In genomic region chr5:141574263-141574662, GRCm38 (mm10) we compare ENCODE assay signal across 10 mouse cellular contexts.
DNase-seq lines count a peak whose midpoint lies in the region; ATAC-seq and TF ChIP-seq lines count a peak whose summit lies in the region.
"Had no signal": no experiment of that assay in that cellular context is flagged by ENCODE, and none has a peak within 500 bp of the region (broad histone marks: within the 10 kb centered on the region; RNA-seq: fewer than 3 reads in every experiment).

No protein-coding gene starts in this region.

- WGBS in forebrain, postnatal 0 days: 77% methylated on average over 1 of the region's 1 CpGs
- 84% methylated on average over 1 of the region's 1 CpGs for WGBS in forebrain, embryonic 14.5 days
- 94% methylated on average over 1 of the region's 1 CpGs for WGBS in forebrain, embryonic 10.5 days

- no peaks in the 10 kb centered on the region for H3K9me3 ChIP-seq in forebrain, postnatal 0 days (ENCODE audit: low read length)
- H3K9me3 ChIP-seq in forebrain, embryonic 14.5 days (replicated peaks; ENCODE audit: control insufficient read depth, low read length): no peaks in the 10 kb centered on the region
- H3K9me3 ChIP-seq in forebrain, embryonic 10.5 days: no peaks in the 10 kb centered on the region
- H3K9me3 ChIP-seq: heart, embryonic 15.5 days; midbrain, embryonic 12.5 days had no signal

- no peak overlapping the region for H3K27ac ChIP-seq in forebrain, postnatal 0 days (ENCODE audit: low read depth, low read length)
- no peak overlapping the region for H3K27ac ChIP-seq in forebrain, embryonic 14.5 days (ENCODE audit: low read depth, low read length)
- H3K27ac ChIP-seq in forebrain, embryonic 10.5 days: no peak overlapping the region
- H3K27ac ChIP-seq: heart, embryonic 15.5 days; midbrain, embryonic 12.5 days had no signal

- no peak overlapping the region for H3K4me2 ChIP-seq in forebrain, postnatal 0 days (ENCODE audit: low read depth)
- no peak overlapping the region for H3K4me2 ChIP-seq in forebrain, embryonic 14.5 days (ENCODE audit: low read length)
- H3K4me2 ChIP-seq: heart, embryonic 15.5 days; midbrain, embryonic 12.5 days had no signal

- no peak for TF ChIP-seq CTCF in forebrain, postnatal 0 days (IDR thresholded peaks at IDR 0.05; ENCODE audit: low read depth)

- ATAC-seq in forebrain, postnatal 0 days: no peak
- ATAC-seq in forebrain, embryonic 14.5 days: no peak

- H3K4me3 ChIP-seq in forebrain, postnatal 0 days (ENCODE audit: low read depth, low read length): no peak overlapping the region
- no peak overlapping the region for H3K4me3 ChIP-seq in forebrain, embryonic 14.5 days (ENCODE audit: low read depth, low read length)
- no peak overlapping the region for H3K4me3 ChIP-seq in forebrain, embryonic 10.5 days
- H3K4me3 ChIP-seq: heart, embryonic 15.5 days; midbrain, embryonic 12.5 days had no signal

- no peaks in the 10 kb centered on the region for H3K36me3 ChIP-seq in forebrain, postnatal 0 days (ENCODE audit: insufficient read depth)
- H3K36me3 ChIP-seq in forebrain, embryonic 14.5 days (ENCODE audit: control insufficient read depth, insufficient read depth, low read length): no peaks in the 10 kb centered on the region
- no peaks in the 10 kb centered on the region for H3K36me3 ChIP-seq in forebrain, embryonic 10.5 days (replicated peaks)
- H3K36me3 ChIP-seq: heart, embryonic 15.5 days; midbrain, embryonic 12.5 days had no signal

- no peak overlapping the region for H3K9ac ChIP-seq in forebrain, postnatal 0 days
- H3K9ac ChIP-seq in forebrain, embryonic 14.5 days (ENCODE audit: low read length): no peak overlapping the region
- H3K9ac ChIP-seq: heart, embryonic 15.5 days; midbrain, embryonic 12.5 days had no signal

- H3K4me1 ChIP-seq in forebrain, postnatal 0 days (ENCODE audit: insufficient read depth): peaks cover 9% of the 10 kb centered on the region
- H3K4me1 ChIP-seq in forebrain, embryonic 14.5 days (ENCODE audit: control insufficient read depth, insufficient read depth, low read length): peaks cover 3% of the 10 kb centered on the region
- H3K4me1 ChIP-seq in forebrain, embryonic 10.5 days: no peaks in the 10 kb centered on the region
- H3K4me1 ChIP-seq: midbrain, embryonic 12.5 days had no signal

- peak; percentile 32 for DNase-seq in forebrain, postnatal 0 days
- no peak for DNase-seq in forebrain, embryonic 14.5 days (ENCODE audit: low spot score)
- peak; percentile 38 for DNase-seq in urinary bladder, postnatal 14 days (ENCODE audit: low spot score)
- no peak for DNase-seq in urinary bladder, postnatal 10 days (ENCODE audit: low spot score)
- peak; percentile 87 for DNase-seq in kidney, postnatal 10 days
- DNase-seq in T-cell, adult 2 months (ENCODE audit: low spot score): no peak
- DNase-seq in thymus, postnatal 0 days (ENCODE audit: low spot score): no peak
- DNase-seq in forebrain, embryonic 10.5 days (ENCODE audit: extremely low spot score, low spot score): no peak

- no peaks in the 10 kb centered on the region for H3K27me3 ChIP-seq in forebrain, postnatal 0 days (ENCODE audit: insufficient read depth, low read length)
- no peaks in the 10 kb centered on the region for H3K27me3 ChIP-seq in forebrain, embryonic 14.5 days (replicated peaks; ENCODE audit: control insufficient read depth, insufficient read depth, low read length)
- H3K27me3 ChIP-seq in forebrain, embryonic 10.5 days (ENCODE audit: poor library complexity, severe bottlenecking): no peaks in the 10 kb centered on the region
- H3K27me3 ChIP-seq: heart, embryonic 15.5 days; midbrain, embryonic 12.5 days had no signal

Comparison
In these comparisons a context has a peak if more than half of its experiments do, and no peak if none do; other contexts are left out.
1. DNase-seq: peak in forebrain, postnatal 0 days (single experiment), urinary bladder, postnatal 14 days (single experiment) and kidney, postnatal 10 days (single experiment); none in forebrain, embryonic 14.5 days (single experiment), urinary bladder, postnatal 10 days (single experiment), T-cell, adult 2 months (single experiment), thymus, postnatal 0 days (single experiment) and forebrain, embryonic 10.5 days (single experiment).